Mouse (Mus musculus) ES-E14 (cell line): ENCODE data around the gene Gm7879. TPM values are rescaled to one million over a fixed set of nuclear protein-coding genes. Genes with fewer than 3 reads are reported as not detected.

Experiments used
- DNase-seq: peaks from one replicate; pipeline ENCODE4 v3.0.0-alpha.2; 2013; ENCODE audit warnings: low read depth, low spot score
- H3K27ac ChIP-seq: 2 replicates; pipeline ENCODE4 v1.5.1; 2012; ENCODE audit warnings: low read depth, mild to moderate bottlenecking, low read length, moderate library complexity, mixed read lengths; ENCODE audit not compliant: poor library complexity, insufficient read depth, severe bottlenecking
- H3K36me3 ChIP-seq: 2 replicates; pipeline ENCODE4 v1.6.1; 2012; ENCODE audit warnings: mild to moderate bottlenecking, low read length, moderate library complexity, mixed read lengths; ENCODE audit not compliant: control insufficient read depth, poor library complexity, insufficient read depth, severe bottlenecking
- H3K4me1 ChIP-seq, 2 experiments: fragments of 150-350 bp in 1 of 2; sonication (generic) in 1 of 2; 2 replicates each; pipeline ENCODE4 v1.6.1; 2012; ENCODE audit warnings: low read length in 2 of 2, mild to moderate bottlenecking in 1 of 2, mixed read lengths in 1 of 2; ENCODE audit not compliant: control insufficient read depth in 2 of 2, insufficient read depth in 2 of 2, poor library complexity in 1 of 2
- H3K4me3 ChIP-seq, 2 experiments: fragments of 150-350 bp in 1 of 2; sonication (generic) in 1 of 2; 2 replicates each; pipeline ENCODE4 v1.5.1; 2012; ENCODE audit warnings: low read length in 2 of 2, low read depth in 1 of 2, mild to moderate bottlenecking in 1 of 2, mixed read lengths in 1 of 2; ENCODE audit not compliant: insufficient read depth in 1 of 2, poor library complexity in 1 of 2, severe bottlenecking in 1 of 2
- H3K9ac ChIP-seq: 2 replicates; pipeline ENCODE4 v1.6.1; 2012; ENCODE audit warnings: low read depth, mild to moderate bottlenecking, low read length, mixed read lengths; ENCODE audit not compliant: poor library complexity, insufficient read depth, severe bottlenecking
- H3K9me3 ChIP-seq: fragments of 150-350 bp; sonication (generic); 2 replicates; pipeline ENCODE4 v1.6.1; 2012; ENCODE audit warnings: low read depth, mild to moderate bottlenecking, low read length; ENCODE audit not compliant: control insufficient read depth, insufficient read depth
- CHD2 ChIP-seq: IDR thresholded peaks from 2 replicates; pipeline ENCODE4 v1.6.1; 2014; ENCODE audit warnings: mild to moderate bottlenecking, low read depth, low read length, inconsistent platforms
- HCFC1 ChIP-seq: IDR thresholded peaks from 2 replicates; pipeline ENCODE4 v1.6.1; 2012; ENCODE audit warnings: low read length, inconsistent platforms, borderline replicate concordance; ENCODE audit not compliant: insufficient read depth
- MAFK ChIP-seq: IDR thresholded peaks from 2 replicates; pipeline ENCODE4 v1.6.1; 2014; ENCODE audit warnings: mild to moderate bottlenecking, low read depth, low read length, inconsistent platforms; ENCODE audit not compliant: insufficient read depth
- ZC3H11A ChIP-seq: IDR thresholded peaks from 2 replicates; pipeline ENCODE4 v1.6.1; 2012; ENCODE audit warnings: low read depth, mild to moderate bottlenecking, inconsistent platforms, low read length, borderline replicate concordance
- ZNF384 ChIP-seq: IDR thresholded peaks from 2 replicates; pipeline ENCODE4 v1.6.1; 2012; ENCODE audit warnings: low read depth, low read length, inconsistent platforms
- in situ Hi-C, 2 experiments: fragments of 600-800 bp; cut with MboI; formaldehyde crosslinking; loops; one replicate each; pipeline ENCODE4 v1.15.1; 2025; ENCODE audit warnings: low sequenced_read_pairs in 2 of 2, inconsistent platforms in 1 of 2; ENCODE audit not compliant: unreplicated experiment in 2 of 2
- total RNA-seq: library from RNA; depleted of rRNA; stranded (reverse); fragments of 300-350 nt; gene quantifications from 2 replicates; pipeline ENCODE4 v1.2.3, GENCODE M21; 2012

The Gm7879 gene
- total RNA-seq, 1 experiment, result 1.9 TPM

- H3K9ac ChIP-seq, result no peak overlapping the region
- H3K4me3 ChIP-seq, result no peak overlapping the region
- H3K36me3 ChIP-seq, result no peaks in the 10 kb centered on the region
- H3K27ac ChIP-seq, result no peak overlapping the region
- in situ Hi-C loops, result no loop called here
- no peak for DNase-seq
- no peaks in the 10 kb centered on the region for H3K4me1 ChIP-seq
- no peaks in the 10 kb centered on the region for H3K9me3 ChIP-seq
- no peak for TF ChIP-seq HCFC1
- no peak for TF ChIP-seq MAFK
- no peak for TF ChIP-seq ZNF384
- TF ChIP-seq CHD2, result no peak
- TF ChIP-seq ZC3H11A, result no peak
These were observed 14.8 kb downstream of the Gm7879 start for GRCm38 (mm10) chr5:43927729-43928128.

GRCm38 (mm10) chr5:43933269-43933668 is 20.3 kb downstream of the Gm7879 start:
- Histone ChIP-seq H3K4me3 (no peak overlapping the region), H3K9me3 (no peaks in the 10 kb centered on the region), H3K9ac (no peak overlapping the region), H3K27ac (no peak overlapping the region), H3K36me3 (no peaks in the 10 kb centered on the region), H3K4me1 (no peaks in the 10 kb centered on the region)
- DNase-seq, result no peak
- in situ Hi-C loops, result no loop called here
- no peak for TF ChIP-seq ZC3H11A

- H3K4me1 ChIP-seq, result peaks cover 12 to 13% of the 10 kb centered on the region in 2 experiments
- no peaks in the 10 kb centered on the region for H3K36me3 ChIP-seq
- no peak for TF ChIP-seq MAFK
- no peak for TF ChIP-seq ZNF384
- no peak for TF ChIP-seq ZC3H11A
- no peak for TF ChIP-seq HCFC1
- no peak for TF ChIP-seq CHD2
- H3K9ac ChIP-seq, result no peak overlapping the region
- in situ Hi-C loops, result no loop called here
- peak overlapping the region in 1 of 2 experiments; percentile 61; a peak in 2 of 4 replicates for H3K4me3 ChIP-seq
- DNase-seq, result peak; percentile 15
- H3K27ac ChIP-seq, result peak overlapping the region; percentile 52; the same call in 1 of the 2 replicates
- no peaks in the 10 kb centered on the region for H3K9me3 ChIP-seq
These were observed 34.5 kb downstream of the Gm7879 start for GRCm38 (mm10) chr5:43947330-43947977.

- peak; percentile 84 for DNase-seq
- Histone ChIP-seq H3K9me3 (no peaks in the 10 kb centered on the region), H3K4me3 (peak overlapping the region; percentile 47 to 61), H3K9ac (peak overlapping the region; percentile 13; the same call in 1 of the 2 replicates), H3K36me3 (no peaks in the 10 kb centered on the region), H3K4me1 (peaks cover 12 to 13% of the 10 kb centered on the region in 2 experiments), H3K27ac (peak overlapping the region; percentile 83)
- TF ChIP-seq CHD2 (no peak), MAFK (peak; percentile 2; the same call in 1 of the 2 replicates), ZNF384 (peak; percentile 88)
- in situ Hi-C loops, result no loop called here
These were observed 35.3 kb downstream of the Gm7879 start for GRCm38 (mm10) chr5:43948111-43948743.

- Histone ChIP-seq H3K4me3 (peak overlapping the region; percentile 47 to 61), H3K4me1 (peaks cover 12 to 13% of the 10 kb centered on the region in 2 experiments), H3K36me3 (no peaks in the 10 kb centered on the region), H3K27ac (peak overlapping the region; percentile 83), H3K9me3 (no peaks in the 10 kb centered on the region), H3K9ac (peak overlapping the region; percentile 70)
- TF ChIP-seq ZC3H11A (no peak), MAFK (no peak), HCFC1 (no peak), ZNF384 (no peak), CHD2 (no peak)
- in situ Hi-C loops, result no loop called here
- DNase-seq, result peak; percentile 20
These were observed 35.9 kb downstream of the Gm7879 start for GRCm38 (mm10) chr5:43948748-43949275.
